Mouse (Mus musculus): ENCODE data around the gene Fam221a.

Fam221a gene

GRCm38 (mm10) chr6:49367159-49368054 lies at the start of gene Fam221a:
Gene Fam221a (plus strand): TSS chr6:49367739.
- peak; percentile 91 for DNase-seq (ENCODE audit: low spot score)

DNA sequence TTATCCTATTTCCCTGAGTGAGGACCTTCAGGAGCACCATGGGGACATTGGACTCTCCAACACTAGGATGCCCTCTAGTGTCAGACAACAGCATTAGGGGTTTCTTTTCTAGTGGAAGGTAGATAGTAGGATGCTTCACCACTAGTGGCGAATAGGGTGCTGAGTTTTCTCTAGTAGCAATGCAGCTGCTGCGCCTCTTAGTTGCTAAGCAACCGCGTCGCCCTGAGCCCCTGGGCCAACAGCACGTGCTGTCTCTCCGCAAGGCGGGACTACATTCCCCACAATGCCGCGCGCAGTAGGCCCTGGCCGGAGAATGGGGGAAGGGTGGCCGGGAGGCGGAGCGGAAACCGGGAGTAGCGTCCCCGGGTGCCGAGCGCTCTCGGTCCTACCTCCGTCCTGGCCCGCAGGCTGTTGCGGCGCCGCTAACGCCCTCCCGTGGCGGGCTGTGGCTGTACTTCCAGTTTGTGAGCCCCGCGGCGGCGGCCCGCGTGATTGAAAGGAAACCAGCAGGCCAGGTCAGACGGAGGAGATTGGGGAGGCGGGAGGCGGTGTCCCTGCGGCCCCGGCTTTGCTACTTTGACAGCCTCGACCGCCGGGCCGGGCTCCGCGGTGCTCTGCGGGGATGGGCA lies 48.5 kb upstream of the Fam221a start, which contains the start of gene Ccdc126:
Gene Ccdc126, plus strand, starts transcription at position 309 of the 629 bp plus-strand sequence.
- DNase-seq (ENCODE audit: low spot score), result peak; percentile 98

- DNase-seq (ENCODE audit: low spot score), result peak; percentile 19
Measured at GRCm38 (mm10) chr6:49319595-49320315, 47.8 kb upstream of the Fam221a start.

GRCm38 (mm10) chr6:49321341-49321740 lies 46.2 kb upstream of the Fam221a start:
- DNase-seq (ENCODE audit: low spot score), result no peak

DNA sequence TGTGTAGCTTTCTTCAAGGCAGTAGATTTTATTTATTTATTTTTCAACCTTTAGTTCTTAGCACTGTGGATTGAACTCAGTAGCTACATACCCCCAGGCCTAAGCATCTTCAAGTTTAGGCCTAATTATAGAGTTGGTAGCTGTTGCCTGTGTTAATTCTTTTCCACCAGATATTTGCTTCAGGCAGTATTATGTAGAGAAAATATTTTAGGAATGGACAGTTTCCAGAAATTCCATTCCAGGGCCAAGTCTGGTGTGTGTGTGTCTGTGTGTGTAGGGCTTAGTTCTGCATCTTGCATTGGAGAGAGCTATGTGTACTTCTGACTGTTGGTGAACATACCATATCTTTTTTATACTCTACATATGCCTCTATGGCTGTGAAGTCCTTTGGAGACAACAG lies 45.5 kb upstream of the Fam221a start:
- DNase-seq (ENCODE audit: low spot score), result no peak

DNA sequence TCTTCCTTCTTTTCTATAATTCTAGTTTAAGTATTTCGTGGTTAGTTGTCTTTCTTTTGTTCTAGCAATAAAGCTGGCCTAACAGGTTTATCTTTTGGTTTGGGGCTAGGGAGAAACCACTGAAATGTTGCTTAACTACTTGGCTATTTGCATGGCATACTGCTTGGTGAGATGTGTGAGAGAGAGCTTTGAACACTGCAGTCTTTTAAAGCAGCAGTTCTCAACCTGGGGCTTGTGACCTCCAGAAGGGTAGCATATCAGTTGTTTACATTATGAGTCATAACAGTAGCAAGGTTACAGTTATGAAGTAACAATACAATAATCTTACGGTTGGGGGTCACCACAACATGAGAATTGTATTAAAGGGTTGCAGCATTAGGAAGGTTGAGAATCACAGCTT lies 44.6 kb upstream of the Fam221a start:
- DNase-seq (ENCODE audit: low spot score), result no peak

GRCm38 (mm10) chr6:49324528-49324927 lies 43.0 kb upstream of the Fam221a start:
- DNase-seq (ENCODE audit: low spot score), result no peak

DNA sequence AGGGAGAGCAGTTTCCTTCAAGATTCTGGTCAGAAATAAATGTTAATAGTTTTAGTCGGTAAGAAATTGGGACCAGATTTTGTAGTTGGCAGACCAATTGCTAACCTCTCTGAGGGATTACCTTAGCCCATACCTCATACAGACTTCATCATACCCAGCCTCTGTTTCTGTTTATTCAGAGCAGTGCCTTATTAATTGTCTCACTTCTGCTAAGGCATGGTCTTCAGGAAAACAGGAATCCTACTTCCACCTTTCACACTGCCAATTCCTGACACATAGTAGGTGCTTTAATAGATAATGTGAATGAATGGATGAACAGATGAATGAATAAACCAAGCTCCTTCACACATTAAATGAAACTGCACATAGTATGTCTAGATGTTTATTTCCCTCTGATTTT lies 42.2 kb upstream of the Fam221a start:
- no peak for DNase-seq (ENCODE audit: low spot score)

DNA sequence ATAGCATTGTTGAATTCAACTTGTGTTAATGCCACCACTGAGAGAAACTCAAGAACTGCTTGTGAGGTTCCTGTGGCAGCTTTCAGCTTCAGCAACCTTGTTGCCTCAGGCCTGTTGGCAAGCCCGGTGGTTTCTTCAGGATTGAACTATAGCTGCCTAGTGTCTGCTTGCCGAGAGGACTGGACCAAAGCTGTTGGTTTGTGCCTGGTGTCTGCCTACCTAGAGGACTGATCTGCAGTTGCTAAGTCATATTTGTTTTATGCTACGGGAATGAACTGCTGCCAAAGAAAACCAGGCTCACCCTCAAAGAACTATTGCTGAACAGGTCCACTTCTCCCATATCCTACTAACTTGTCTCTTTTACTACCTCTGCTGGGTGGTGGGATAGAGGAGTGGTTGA lies 40.7 kb upstream of the Fam221a start:
- DNase-seq (ENCODE audit: low spot score), result no peak

DNA sequence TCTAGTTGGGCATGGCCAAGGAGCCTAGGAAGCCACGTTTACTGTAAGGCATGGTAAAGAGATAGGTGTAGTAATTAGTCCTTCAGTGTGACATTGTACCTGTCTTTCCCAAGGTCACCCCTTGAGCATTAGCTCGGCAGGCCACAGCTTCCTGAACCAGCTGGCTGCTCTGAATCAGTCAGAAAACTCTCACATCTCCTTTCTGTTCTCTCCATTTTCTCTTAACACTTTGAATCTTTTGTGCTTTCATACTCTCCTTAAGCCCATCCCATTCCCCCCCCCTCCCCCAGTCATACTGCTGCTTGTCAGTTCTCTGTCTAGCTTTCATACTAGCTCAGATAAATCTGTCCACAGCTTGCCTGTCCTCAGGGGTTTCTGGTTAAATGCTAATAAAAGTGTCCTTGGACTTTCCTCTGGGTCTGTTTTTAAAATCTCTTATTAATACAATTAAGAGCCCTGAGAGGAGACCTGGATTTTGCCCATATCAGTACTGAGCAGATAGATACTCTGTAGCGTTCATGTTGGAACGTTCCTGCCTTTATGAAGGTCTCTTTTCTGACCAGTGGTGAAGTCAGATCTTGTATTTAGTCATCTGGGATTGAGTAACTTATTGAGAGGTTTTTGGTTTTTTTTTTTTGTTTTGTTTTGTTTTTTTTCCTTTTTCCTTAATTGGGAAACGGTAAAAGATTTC lies 36.0 kb upstream of the Fam221a start:
- no peak for DNase-seq (ENCODE audit: low spot score)

DNA sequence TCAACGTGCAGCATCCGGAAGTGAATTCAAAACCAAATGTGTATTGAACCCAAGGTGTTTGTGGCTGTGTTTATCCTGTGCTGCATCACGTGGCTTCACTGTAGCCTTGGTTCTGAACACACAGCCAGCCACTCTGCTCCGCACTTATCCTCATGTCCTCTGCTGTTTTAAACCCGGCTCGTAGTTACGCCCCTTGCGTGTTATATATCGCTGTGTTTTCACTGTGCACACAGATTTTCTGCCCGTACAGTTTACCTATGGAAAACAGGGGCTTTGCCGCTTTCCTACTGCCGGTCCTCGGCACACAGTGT lies 35.5 kb upstream of the Fam221a start:
- no peak for DNase-seq (ENCODE audit: low spot score)

- DNase-seq (ENCODE audit: low spot score), result no peak
Measured at GRCm38 (mm10) chr6:49338566-49338965, 29.0 kb upstream of the Fam221a start.

GRCm38 (mm10) chr6:49339145-49339544 lies 28.4 kb upstream of the Fam221a start:
- DNase-seq (ENCODE audit: low spot score), result no peak

DNA sequence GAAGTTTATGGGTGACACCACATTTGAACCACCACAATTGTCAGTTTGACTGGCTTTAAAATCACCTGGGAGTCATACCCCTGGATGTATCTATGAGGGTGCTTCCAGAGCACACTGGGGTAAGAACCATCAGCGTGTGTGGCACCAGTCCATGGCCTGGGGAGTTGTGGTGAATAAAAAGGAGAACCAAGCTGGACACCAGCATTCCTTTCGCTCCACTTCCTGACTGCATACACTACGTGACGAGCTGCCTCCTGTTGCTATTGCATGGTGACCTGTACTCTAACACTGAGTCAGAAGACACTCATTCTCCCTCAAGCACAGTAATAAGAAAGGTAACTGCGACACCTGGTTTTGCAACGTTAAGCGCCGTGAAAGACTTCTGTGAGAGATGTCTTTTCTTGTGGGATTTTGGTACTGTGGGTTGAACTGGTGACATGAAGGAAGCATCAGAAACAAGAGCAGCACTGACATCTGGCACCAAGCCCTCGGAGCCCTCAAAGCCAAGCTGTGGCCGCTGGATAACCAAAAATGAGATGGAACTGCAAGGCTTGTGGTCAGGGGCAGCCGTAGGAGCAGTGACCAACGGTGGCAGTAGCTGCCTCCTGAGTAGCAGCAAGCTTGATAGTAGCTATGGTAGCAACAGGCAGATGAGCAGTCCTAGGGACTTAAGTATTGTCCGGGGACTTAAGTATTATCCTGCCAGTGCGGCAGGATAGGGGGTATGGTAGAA lies 23.6 kb upstream of the Fam221a start:
- DNase-seq (ENCODE audit: low spot score), result no peak

DNA sequence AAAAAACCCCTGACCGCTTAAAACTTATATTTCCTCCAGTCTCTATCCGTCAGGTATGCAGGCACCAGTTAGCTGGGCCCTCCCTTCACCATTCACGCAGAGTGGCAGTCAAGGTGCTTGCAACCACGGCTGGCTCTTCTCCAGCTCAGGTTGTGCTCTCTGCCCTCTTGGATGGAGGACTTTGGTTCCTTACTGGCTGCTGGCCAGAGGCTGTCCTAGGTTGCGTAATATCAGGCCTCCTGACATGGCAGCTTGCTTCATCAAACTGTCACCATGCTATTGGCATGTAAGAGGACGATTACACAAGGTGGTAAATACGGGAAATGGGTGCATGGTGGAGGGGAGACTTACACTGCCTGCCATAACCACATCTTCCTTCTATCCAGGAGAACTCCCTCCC lies 17.7 kb upstream of the Fam221a start:
- DNase-seq (ENCODE audit: low spot score), result no peak

DNA sequence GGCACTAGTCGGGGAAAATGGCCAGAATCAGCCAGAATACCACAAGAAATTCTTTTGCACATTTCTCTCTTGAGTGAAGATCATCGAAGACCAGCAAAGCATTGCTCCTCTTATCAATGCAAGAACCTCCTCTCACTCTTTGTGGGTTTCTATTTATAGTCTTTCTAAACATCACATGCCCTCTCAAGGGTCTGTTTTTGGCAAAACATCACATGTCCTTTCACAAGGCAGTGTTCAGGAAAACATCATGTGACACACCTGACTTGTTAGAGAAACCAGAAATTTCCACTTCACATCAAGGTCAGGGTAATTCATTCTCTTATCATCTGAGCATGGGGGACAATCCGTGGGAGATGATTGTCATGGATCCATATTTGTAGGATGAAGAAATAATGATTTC lies 12.9 kb upstream of the Fam221a start:
- DNase-seq (ENCODE audit: low spot score), result no peak

DNA sequence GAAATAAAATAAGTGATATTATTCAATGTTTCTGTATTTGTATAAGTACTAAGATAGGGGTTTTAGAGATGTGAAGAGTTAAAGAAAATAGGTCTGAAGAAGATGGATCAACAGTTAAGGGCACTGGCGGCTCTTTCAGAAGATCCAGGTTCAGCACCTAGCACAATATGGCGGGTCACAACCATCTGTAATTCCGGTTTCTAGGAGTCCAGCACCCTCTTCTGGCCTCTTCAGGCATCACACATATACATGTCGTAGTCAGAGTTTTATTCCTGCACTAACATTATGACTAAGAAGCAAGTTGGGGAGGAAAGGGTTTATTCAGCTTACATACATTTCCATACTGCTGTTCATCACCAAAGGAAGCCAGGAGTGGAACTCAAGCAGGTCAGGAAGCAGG lies 12.4 kb upstream of the Fam221a start:
- DNase-seq (ENCODE audit: low spot score), result no peak

DNA sequence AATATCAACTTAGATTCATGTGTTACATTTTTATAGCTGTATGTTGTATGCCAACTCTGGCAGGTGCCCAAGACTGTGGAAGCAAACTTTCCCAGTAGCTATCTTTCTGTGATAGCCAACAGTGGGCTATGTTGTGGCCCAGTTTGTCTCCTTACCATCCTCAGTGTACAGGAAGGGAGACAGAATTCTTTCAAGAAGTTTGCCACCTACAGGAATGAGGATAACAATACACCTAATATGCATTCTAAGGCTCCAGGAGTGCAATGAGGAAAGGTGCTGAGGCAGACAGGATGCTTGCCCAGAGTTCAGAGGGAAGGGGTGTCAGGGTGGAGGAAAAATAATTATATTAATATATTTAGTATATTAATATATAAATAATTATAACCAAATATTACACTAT lies 7.1 kb upstream of the Fam221a start:
- DNase-seq (ENCODE audit: low spot score), result no peak

GRCm38 (mm10) chr6:49368212-49368611 lies 673 bp downstream of the Fam221a start:
- DNase-seq (ENCODE audit: low spot score), result peak; percentile 31

DNA sequence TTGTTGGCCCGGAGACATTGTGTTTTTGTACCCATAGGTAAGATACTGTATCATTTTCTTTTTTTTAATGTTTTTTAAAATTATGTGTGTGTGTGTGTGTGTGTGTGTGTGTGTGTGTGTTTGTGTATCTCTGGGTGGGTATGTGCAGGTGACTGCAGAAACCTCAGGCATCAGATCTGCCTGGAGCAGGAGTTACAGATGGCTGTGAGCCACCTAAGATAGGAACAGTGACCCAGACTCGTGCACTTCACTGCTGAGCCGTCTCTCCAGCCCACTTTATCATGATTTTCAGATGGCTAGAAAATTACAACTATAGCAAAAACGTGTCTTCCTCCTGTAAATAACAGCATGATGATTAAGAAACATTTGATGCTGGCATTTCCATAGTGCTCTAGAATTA lies 5.2 kb downstream of the Fam221a start:
- no peak for DNase-seq (ENCODE audit: low spot score)

- DNase-seq (ENCODE audit: low spot score), result no peak
Measured at GRCm38 (mm10) chr6:49373943-49374342, 6.4 kb downstream of the Fam221a start.

- no peak for DNase-seq (ENCODE audit: low spot score)
Measured at GRCm38 (mm10) chr6:49378328-49378727, 10.8 kb downstream of the Fam221a start.
